Mouse (Mus musculus) midbrain, embryonic 15.5 days (tissue): ENCODE data around the gene Mrtfa. TPM values are rescaled to one million over a fixed set of nuclear protein-coding genes. Genes with fewer than 3 reads are reported as not detected.

Source experiments
- ATAC-seq: fragments of 200-750 bp; cut with Nextera tagmentation; replicated peaks from 2 replicates; pipeline ENCODE4 v1.8.0; 2017; ENCODE audit warnings: moderate TSS enrichment
- H3K27ac ChIP-seq: fragments of 300-500 bp; sonication (generic); 2 replicates; pipeline ENCODE4 v1.5.1; 2015; ENCODE audit warnings: mild to moderate bottlenecking, inconsistent platforms
- H3K27me3 ChIP-seq: fragments of 300-500 bp; sonication (generic); replicated peaks from 2 replicates; pipeline ENCODE4 v1.6.1; 2015; ENCODE audit warnings: inconsistent platforms
- H3K36me3 ChIP-seq: fragments of 300-500 bp; sonication (generic); replicated peaks from 2 replicates; pipeline ENCODE4 v1.6.1; 2015; ENCODE audit warnings: inconsistent platforms
- H3K4me1 ChIP-seq: fragments of 300-500 bp; sonication (generic); 2 replicates; pipeline ENCODE4 v1.6.1; 2015; ENCODE audit warnings: inconsistent platforms
- H3K4me2 ChIP-seq: fragments of 300-500 bp; sonication (generic); 2 replicates; pipeline ENCODE4 v1.6.1; 2015; ENCODE audit warnings: inconsistent platforms, mild to moderate bottlenecking, moderate library complexity
- H3K4me3 ChIP-seq: fragments of 300-500 bp; sonication (generic); 2 replicates; pipeline ENCODE4 v1.5.1; 2015; ENCODE audit warnings: mild to moderate bottlenecking, inconsistent platforms
- H3K9ac ChIP-seq: fragments of 300-500 bp; sonication (generic); 2 replicates; pipeline ENCODE4 v1.6.1; 2015; ENCODE audit warnings: mild to moderate bottlenecking, inconsistent platforms
- H3K9me3 ChIP-seq: fragments of 300-500 bp; sonication (generic); 2 replicates; pipeline ENCODE4 v1.6.1; 2016; ENCODE audit warnings: inconsistent platforms
- WGBS: fragments of 180-500 bp; shearing (Covaris S2); methylation state at CpG from one replicate; pipeline ENCODE4 v1.1.7; 2015; ENCODE audit warnings: mixed read lengths; 5-methylcytosine and 5-hydroxymethylcytosine counted together
- polyA plus RNA-seq: library from polyadenylated mRNA; unstranded; fragments of >200 nt; fragmentation: Nextera tagmentation; extraction: Ambion mirVana; gene quantifications from 2 replicates; pipeline ENCODE4 v1.2.1, GENCODE M21; 2015

Gene Mrtfa
- polyA plus RNA-seq, 1 experiment from 2014 or later = 34.4 TPM

- 74% methylated on average over 9 of the region's 9 CpGs for WGBS
These were observed 98.8 kb downstream of the Mrtfa start for GRCm38 (mm10) chr15:81091718-81092117.

GRCm38 (mm10) chr15:81087529-81087928 is 103.0 kb downstream of the Mrtfa start:
- H3K9me3 ChIP-seq = no peaks in the 10 kb centered on the region
- H3K27me3 ChIP-seq = no peaks in the 10 kb centered on the region
- 30% methylated on average over 7 of the region's 7 CpGs for WGBS
- no peak overlapping the region for H3K9ac ChIP-seq
- ATAC-seq = no peak
- no peak overlapping the region for H3K27ac ChIP-seq
- H3K36me3 ChIP-seq = no peaks in the 10 kb centered on the region
- no peak overlapping the region for H3K4me3 ChIP-seq
- H3K4me2 ChIP-seq = no peak overlapping the region
- H3K4me1 ChIP-seq = peaks cover 9% of the 10 kb centered on the region

More at GRCm38 (mm10) chr15:81091718-81092117, 98.8 kb downstream of the Mrtfa start:
- H3K4me3 ChIP-seq = no peak overlapping the region
- ATAC-seq = no peak
- H3K9me3 ChIP-seq = no peaks in the 10 kb centered on the region
- no peak overlapping the region for H3K27ac ChIP-seq
- no peak overlapping the region for H3K9ac ChIP-seq
- H3K4me1 ChIP-seq = peaks cover 12% of the 10 kb centered on the region
- no peaks in the 10 kb centered on the region for H3K27me3 ChIP-seq
- no peak overlapping the region for H3K4me2 ChIP-seq
- no peaks in the 10 kb centered on the region for H3K36me3 ChIP-seq

- Histone ChIP-seq H3K27me3 (no peaks in the 10 kb centered on the region), H3K36me3 (no peaks in the 10 kb centered on the region), H3K27ac (no peak overlapping the region), H3K9me3 (no peaks in the 10 kb centered on the region), H3K9ac (no peak overlapping the region), H3K4me3 (no peak overlapping the region), H3K4me2 (no peak overlapping the region), H3K4me1 (peaks cover 9% of the 10 kb centered on the region)
- ATAC-seq = no peak
- 84% methylated on average over 8 of the region's 8 CpGs for WGBS
These were observed 103.7 kb downstream of the Mrtfa start for GRCm38 (mm10) chr15:81086644-81087480.

GRCm38 (mm10) chr15:81083826-81084225 is 106.7 kb downstream of the Mrtfa start:
- Histone ChIP-seq H3K27me3 (no peaks in the 10 kb centered on the region), H3K9me3 (no peaks in the 10 kb centered on the region), H3K27ac (no peak overlapping the region), H3K4me3 (no peak overlapping the region), H3K4me2 (no peak overlapping the region), H3K36me3 (no peaks in the 10 kb centered on the region), H3K9ac (no peak overlapping the region), H3K4me1 (peaks cover 9% of the 10 kb centered on the region)
- no peak for ATAC-seq
- WGBS = 86% methylated on average over 9 of the region's 9 CpGs

- H3K4me1 ChIP-seq = peaks cover 9% of the 10 kb centered on the region
- no peak overlapping the region for H3K4me2 ChIP-seq
- H3K9me3 ChIP-seq = no peaks in the 10 kb centered on the region
- H3K4me3 ChIP-seq = no peak overlapping the region
- no peak overlapping the region for H3K27ac ChIP-seq
- H3K9ac ChIP-seq = no peak overlapping the region
- H3K27me3 ChIP-seq = no peaks in the 10 kb centered on the region
- no peaks in the 10 kb centered on the region for H3K36me3 ChIP-seq
- WGBS = 77% methylated on average over 4 of the region's 4 CpGs
- no peak for ATAC-seq
These were observed 107.3 kb downstream of the Mrtfa start for GRCm38 (mm10) chr15:81083281-81083680.

GRCm38 (mm10) chr15:81081216-81081615 is 109.3 kb downstream of the Mrtfa start:
- Histone ChIP-seq H3K9me3 (no peaks in the 10 kb centered on the region), H3K27me3 (no peaks in the 10 kb centered on the region), H3K9ac (no peak overlapping the region), H3K4me3 (no peak overlapping the region), H3K27ac (no peak overlapping the region), H3K36me3 (no peaks in the 10 kb centered on the region), H3K4me2 (no peak overlapping the region), H3K4me1 (no peaks in the 10 kb centered on the region)
- no peak for ATAC-seq
- 83% methylated on average over 4 of the region's 4 CpGs for WGBS

GRCm38 (mm10) chr15:81080405-81080804 is 110.2 kb downstream of the Mrtfa start:
- Histone ChIP-seq H3K4me3 (no peak overlapping the region), H3K9ac (no peak overlapping the region), H3K27me3 (no peaks in the 10 kb centered on the region), H3K4me2 (no peak overlapping the region), H3K27ac (no peak overlapping the region), H3K36me3 (no peaks in the 10 kb centered on the region), H3K4me1 (no peaks in the 10 kb centered on the region), H3K9me3 (no peaks in the 10 kb centered on the region)
- ATAC-seq = no peak
- 97% methylated on average over 9 of the region's 9 CpGs for WGBS

- Histone ChIP-seq H3K36me3 (no peaks in the 10 kb centered on the region), H3K4me3 (no peak overlapping the region), H3K27ac (no peak overlapping the region), H3K4me1 (no peaks in the 10 kb centered on the region), H3K4me2 (no peak overlapping the region), H3K27me3 (no peaks in the 10 kb centered on the region), H3K9me3 (no peaks in the 10 kb centered on the region), H3K9ac (no peak overlapping the region)
- 97% methylated on average over 3 of the region's 3 CpGs for WGBS
- ATAC-seq = no peak
These were observed 111.3 kb downstream of the Mrtfa start for GRCm38 (mm10) chr15:81079255-81079654.

GRCm38 (mm10) chr15:81077551-81077950 is 113.0 kb downstream of the Mrtfa start:
- H3K9ac ChIP-seq = no peak overlapping the region
- no peak overlapping the region for H3K27ac ChIP-seq
- no peaks in the 10 kb centered on the region for H3K27me3 ChIP-seq
- H3K9me3 ChIP-seq = no peaks in the 10 kb centered on the region
- 95% methylated on average over 4 of the region's 4 CpGs for WGBS
- ATAC-seq = no peak
- H3K4me3 ChIP-seq = no peak overlapping the region
- no peaks in the 10 kb centered on the region for H3K36me3 ChIP-seq
- no peaks in the 10 kb centered on the region for H3K4me1 ChIP-seq
- no peak overlapping the region for H3K4me2 ChIP-seq

GRCm38 (mm10) chr15:81074543-81074942 is 116.0 kb downstream of the Mrtfa start:
- no peaks in the 10 kb centered on the region for H3K27me3 ChIP-seq
- no peaks in the 10 kb centered on the region for H3K36me3 ChIP-seq
- H3K4me2 ChIP-seq = no peak overlapping the region
- H3K4me1 ChIP-seq = no peaks in the 10 kb centered on the region
- no peaks in the 10 kb centered on the region for H3K9me3 ChIP-seq
- no peak overlapping the region for H3K27ac ChIP-seq
- no peak for ATAC-seq
- 93% methylated on average over 1 of the region's 1 CpGs for WGBS
- H3K4me3 ChIP-seq = no peak overlapping the region
- no peak overlapping the region for H3K9ac ChIP-seq

GRCm38 (mm10) chr15:81073751-81074150 is 116.8 kb downstream of the Mrtfa start:
- Histone ChIP-seq H3K4me3 (no peak overlapping the region), H3K4me1 (no peaks in the 10 kb centered on the region), H3K27ac (no peak overlapping the region), H3K9ac (no peak overlapping the region), H3K4me2 (no peak overlapping the region), H3K9me3 (no peaks in the 10 kb centered on the region), H3K27me3 (no peaks in the 10 kb centered on the region), H3K36me3 (no peaks in the 10 kb centered on the region)
- ATAC-seq = no peak
- WGBS = 78% methylated on average over 2 of the region's 2 CpGs

- no peaks in the 10 kb centered on the region for H3K4me1 ChIP-seq
- no peak for ATAC-seq
- H3K9ac ChIP-seq = no peak overlapping the region
- no peaks in the 10 kb centered on the region for H3K9me3 ChIP-seq
- 72% methylated on average over 2 of the region's 2 CpGs for WGBS
- no peaks in the 10 kb centered on the region for H3K36me3 ChIP-seq
- no peaks in the 10 kb centered on the region for H3K27me3 ChIP-seq
- H3K4me2 ChIP-seq = no peak overlapping the region
- H3K27ac ChIP-seq = no peak overlapping the region
- H3K4me3 ChIP-seq = no peak overlapping the region
These were observed 117.8 kb downstream of the Mrtfa start for GRCm38 (mm10) chr15:81072748-81073147.

GRCm38 (mm10) chr15:81070470-81070869 is 120.1 kb downstream of the Mrtfa start:
- Histone ChIP-seq H3K27me3 (no peaks in the 10 kb centered on the region), H3K4me3 (no peak overlapping the region), H3K27ac (no peak overlapping the region), H3K4me2 (no peak overlapping the region), H3K36me3 (no peaks in the 10 kb centered on the region), H3K9ac (no peak overlapping the region), H3K9me3 (no peaks in the 10 kb centered on the region), H3K4me1 (no peaks in the 10 kb centered on the region)
- WGBS = 85% methylated on average over 1 of the region's 1 CpGs
- ATAC-seq = no peak
